Mouse (Mus musculus): Measurements from ENCODE around the gene Ksr2. TPM values are rescaled to one million over a fixed set of nuclear protein-coding genes. Genes with fewer than 3 reads are reported as not detected.

Ksr2 gene
- polyA plus RNA-seq, 1 experiment from 2014 or later = 0.36 TPM

GRCm38 (mm10) chr5:117677231-117677630, 263.4 kb downstream of the Ksr2 start:
- H3K27ac ChIP-seq (ENCODE audit: low read length) = no peak overlapping the region
- H3K4me3 ChIP-seq (replicated peaks; ENCODE audit: low read length) = no peak overlapping the region
- 85% methylated on average over 6 of the region's 6 CpGs for WGBS
- ATAC-seq (ENCODE audit: insufficient read depth, low FRiP score) = no peak
- no peak overlapping the region for H3K4me2 ChIP-seq (ENCODE audit: low read depth, low read length)
- no peaks in the 10 kb centered on the region for H3K9me3 ChIP-seq (replicated peaks; ENCODE audit: control insufficient read depth, low read length)
- H3K27me3 ChIP-seq (ENCODE audit: control insufficient read depth, insufficient read depth, low read length) = no peaks in the 10 kb centered on the region
- H3K36me3 ChIP-seq (ENCODE audit: control insufficient read depth, insufficient read depth, low read length) = no peaks in the 10 kb centered on the region
- H3K9ac ChIP-seq (ENCODE audit: low read length) = no peak overlapping the region
- no peaks in the 10 kb centered on the region for H3K4me1 ChIP-seq (ENCODE audit: control insufficient read depth, insufficient read depth, low read length)

- WGBS = 75% methylated on average over 5 of the region's 5 CpGs
- Histone ChIP-seq H3K27me3 (ENCODE audit: control insufficient read depth, insufficient read depth, low read length) (no peaks in the 10 kb centered on the region), H3K9ac (ENCODE audit: low read length) (no peak overlapping the region), H3K4me2 (ENCODE audit: low read depth, low read length) (no peak overlapping the region), H3K27ac (ENCODE audit: low read length) (no peak overlapping the region), H3K36me3 (ENCODE audit: control insufficient read depth, insufficient read depth, low read length) (no peaks in the 10 kb centered on the region), H3K4me3 (replicated peaks; ENCODE audit: low read length) (no peak overlapping the region), H3K4me1 (ENCODE audit: control insufficient read depth, insufficient read depth, low read length) (no peaks in the 10 kb centered on the region), H3K9me3 (replicated peaks; ENCODE audit: control insufficient read depth, low read length) (no peaks in the 10 kb centered on the region)
- ATAC-seq (ENCODE audit: insufficient read depth, low FRiP score) = no peak
Measured at GRCm38 (mm10) chr5:117678371-117678770, 264.6 kb downstream of the Ksr2 start.

DNA sequence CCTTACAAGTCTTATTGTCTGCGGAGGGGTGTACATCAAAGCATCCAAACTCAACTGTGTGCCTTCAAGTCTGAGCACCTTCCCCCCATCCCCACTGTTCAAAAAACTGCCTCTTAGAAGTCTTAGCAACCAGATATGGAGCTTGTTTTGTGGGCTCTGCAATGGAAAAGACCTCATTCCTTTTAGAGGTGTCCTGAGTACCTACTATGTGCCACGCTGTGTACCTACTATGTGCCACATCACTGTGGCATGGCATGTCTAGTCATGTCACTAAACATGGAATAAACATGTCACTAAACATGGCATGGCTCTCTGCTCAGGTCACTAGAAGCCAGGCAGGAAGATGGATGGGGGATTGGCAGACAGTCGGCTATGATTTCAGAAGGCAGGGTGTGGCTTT, 268.4 kb downstream of the Ksr2 start:
- no peak overlapping the region for H3K9ac ChIP-seq (ENCODE audit: low read length)
- 84% methylated on average over 3 of the region's 3 CpGs for WGBS
- H3K27me3 ChIP-seq (ENCODE audit: control insufficient read depth, insufficient read depth, low read length) = no peaks in the 10 kb centered on the region
- H3K4me2 ChIP-seq (ENCODE audit: low read depth, low read length) = no peak overlapping the region
- no peaks in the 10 kb centered on the region for H3K4me1 ChIP-seq (ENCODE audit: control insufficient read depth, insufficient read depth, low read length)
- H3K9me3 ChIP-seq (replicated peaks; ENCODE audit: control insufficient read depth, low read length) = no peaks in the 10 kb centered on the region
- H3K27ac ChIP-seq (ENCODE audit: low read length) = no peak overlapping the region
- ATAC-seq (ENCODE audit: insufficient read depth, low FRiP score) = no peak
- H3K36me3 ChIP-seq (ENCODE audit: control insufficient read depth, insufficient read depth, low read length) = no peaks in the 10 kb centered on the region
- H3K4me3 ChIP-seq (replicated peaks; ENCODE audit: low read length) = no peak overlapping the region

GRCm38 (mm10) chr5:117684491-117684890, 270.7 kb downstream of the Ksr2 start:
- Histone ChIP-seq H3K4me2 (ENCODE audit: low read depth, low read length) (no peak overlapping the region), H3K9me3 (replicated peaks; ENCODE audit: control insufficient read depth, low read length) (no peaks in the 10 kb centered on the region), H3K27ac (ENCODE audit: low read length) (no peak overlapping the region), H3K9ac (ENCODE audit: low read length) (no peak overlapping the region), H3K4me3 (replicated peaks; ENCODE audit: low read length) (no peak overlapping the region), H3K36me3 (ENCODE audit: control insufficient read depth, insufficient read depth, low read length) (no peaks in the 10 kb centered on the region), H3K4me1 (ENCODE audit: control insufficient read depth, insufficient read depth, low read length) (no peaks in the 10 kb centered on the region), H3K27me3 (ENCODE audit: control insufficient read depth, insufficient read depth, low read length) (no peaks in the 10 kb centered on the region)
- no peak for ATAC-seq (ENCODE audit: insufficient read depth, low FRiP score)
- 87% methylated on average over 8 of the region's 8 CpGs for WGBS

DNA sequence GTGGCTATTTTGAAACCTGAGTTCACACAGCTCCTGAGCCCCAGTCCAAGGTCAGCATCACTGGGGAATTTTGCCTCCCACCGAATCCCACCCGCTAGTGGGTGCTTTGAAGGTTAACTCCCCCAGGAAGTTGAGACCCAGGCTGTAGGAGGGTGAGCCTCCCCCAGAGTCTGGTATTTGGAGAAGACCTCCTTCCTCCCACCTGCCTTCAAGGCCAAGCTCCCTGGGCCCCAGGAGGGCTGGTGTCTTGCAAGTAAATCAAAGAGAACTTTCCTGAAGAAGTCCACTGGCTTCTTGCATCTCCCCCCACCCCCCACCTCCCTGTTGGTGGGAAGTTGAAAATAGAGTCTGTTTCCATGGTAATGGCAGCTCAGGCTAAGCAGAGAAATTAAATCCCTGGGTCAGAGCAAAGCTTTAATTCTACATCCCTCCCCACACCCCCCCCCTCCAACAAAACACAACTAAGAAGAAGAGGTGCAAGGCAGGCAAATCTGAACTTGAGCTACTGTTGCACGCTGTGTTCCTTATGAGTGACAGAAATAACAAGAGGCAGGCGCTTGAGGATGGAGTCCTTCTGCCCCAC, 274.1 kb downstream of the Ksr2 start:
- H3K27ac ChIP-seq (ENCODE audit: low read length) = no peak overlapping the region
- no peaks in the 10 kb centered on the region for H3K36me3 ChIP-seq (ENCODE audit: control insufficient read depth, insufficient read depth, low read length)
- H3K4me2 ChIP-seq (ENCODE audit: low read depth, low read length) = no peak overlapping the region
- no peaks in the 10 kb centered on the region for H3K27me3 ChIP-seq (ENCODE audit: control insufficient read depth, insufficient read depth, low read length)
- no peak overlapping the region for H3K9ac ChIP-seq (ENCODE audit: low read length)
- no peaks in the 10 kb centered on the region for H3K9me3 ChIP-seq (replicated peaks; ENCODE audit: control insufficient read depth, low read length)
- H3K4me3 ChIP-seq (replicated peaks; ENCODE audit: low read length) = no peak overlapping the region
- no peaks in the 10 kb centered on the region for H3K4me1 ChIP-seq (ENCODE audit: control insufficient read depth, insufficient read depth, low read length)
- WGBS = 37% methylated on average over 4 of the region's 4 CpGs
- ATAC-seq (ENCODE audit: insufficient read depth, low FRiP score) = no peak

DNA sequence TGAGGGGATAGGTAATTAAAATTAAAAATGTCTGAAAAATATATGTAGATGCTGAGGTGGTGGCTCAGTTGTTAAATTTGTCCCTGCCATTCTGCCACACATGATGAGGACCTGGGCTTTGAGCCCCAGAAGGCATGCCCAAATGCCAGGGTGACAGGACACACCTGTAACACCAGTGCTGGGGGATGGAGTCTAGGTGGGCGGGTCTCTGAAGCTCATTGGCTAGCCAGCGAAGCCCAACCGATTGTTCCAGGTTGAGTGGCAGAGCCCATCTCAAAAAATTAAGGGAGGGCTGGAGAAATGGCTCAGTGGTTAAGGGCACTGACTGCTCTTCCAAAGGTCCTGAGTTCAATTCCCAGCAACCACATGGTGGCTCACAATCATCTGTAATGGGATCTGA, 274.9 kb downstream of the Ksr2 start:
- WGBS = 28% methylated on average over 3 of the region's 3 CpGs
- Histone ChIP-seq H3K4me3 (replicated peaks; ENCODE audit: low read length) (no peak overlapping the region), H3K27ac (ENCODE audit: low read length) (no peak overlapping the region), H3K4me1 (ENCODE audit: control insufficient read depth, insufficient read depth, low read length) (no peaks in the 10 kb centered on the region), H3K36me3 (ENCODE audit: control insufficient read depth, insufficient read depth, low read length) (no peaks in the 10 kb centered on the region), H3K27me3 (ENCODE audit: control insufficient read depth, insufficient read depth, low read length) (no peaks in the 10 kb centered on the region), H3K9ac (ENCODE audit: low read length) (no peak overlapping the region), H3K4me2 (ENCODE audit: low read depth, low read length) (no peak overlapping the region), H3K9me3 (replicated peaks; ENCODE audit: control insufficient read depth, low read length) (no peaks in the 10 kb centered on the region)
- no peak for ATAC-seq (ENCODE audit: insufficient read depth, low FRiP score)

GRCm38 (mm10) chr5:117689840-117690239, 276.0 kb downstream of the Ksr2 start:
- Histone ChIP-seq H3K4me2 (ENCODE audit: low read depth, low read length) (no peak overlapping the region), H3K4me1 (ENCODE audit: control insufficient read depth, insufficient read depth, low read length) (no peaks in the 10 kb centered on the region), H3K27me3 (ENCODE audit: control insufficient read depth, insufficient read depth, low read length) (no peaks in the 10 kb centered on the region), H3K4me3 (replicated peaks; ENCODE audit: low read length) (no peak overlapping the region), H3K27ac (ENCODE audit: low read length) (no peak overlapping the region), H3K9ac (ENCODE audit: low read length) (no peak overlapping the region), H3K9me3 (replicated peaks; ENCODE audit: control insufficient read depth, low read length) (no peaks in the 10 kb centered on the region), H3K36me3 (ENCODE audit: control insufficient read depth, insufficient read depth, low read length) (no peaks in the 10 kb centered on the region)
- no peak for ATAC-seq (ENCODE audit: insufficient read depth, low FRiP score)
- WGBS = 45% methylated on average over 8 of the region's 8 CpGs

DNA sequence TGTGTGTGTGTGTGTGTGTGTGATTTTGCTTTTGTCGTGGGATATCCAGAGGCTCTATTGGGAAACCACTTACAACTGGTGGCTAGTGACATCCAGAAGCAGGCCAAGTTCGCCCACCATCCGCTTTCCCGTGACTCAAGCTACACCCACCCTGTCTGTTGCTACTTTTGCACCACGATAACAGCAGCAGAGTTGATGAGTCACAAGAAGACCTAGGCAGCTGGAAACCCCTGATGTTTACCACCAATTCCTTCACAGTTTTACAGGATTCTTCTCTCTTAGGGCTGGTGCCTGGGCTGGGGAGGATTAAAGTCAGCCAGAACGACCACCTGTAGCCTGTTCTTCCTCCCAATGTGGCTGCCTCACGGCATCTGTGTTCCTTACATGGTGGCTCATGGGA, 277.5 kb downstream of the Ksr2 start:
- Histone ChIP-seq H3K9ac (ENCODE audit: low read length) (no peak overlapping the region), H3K4me3 (replicated peaks; ENCODE audit: low read length) (no peak overlapping the region), H3K27ac (ENCODE audit: low read length) (no peak overlapping the region), H3K36me3 (ENCODE audit: control insufficient read depth, insufficient read depth, low read length) (no peaks in the 10 kb centered on the region), H3K4me2 (ENCODE audit: low read depth, low read length) (no peak overlapping the region), H3K27me3 (ENCODE audit: control insufficient read depth, insufficient read depth, low read length) (no peaks in the 10 kb centered on the region), H3K9me3 (replicated peaks; ENCODE audit: control insufficient read depth, low read length) (no peaks in the 10 kb centered on the region), H3K4me1 (ENCODE audit: control insufficient read depth, insufficient read depth, low read length) (no peaks in the 10 kb centered on the region)
- WGBS = 70% methylated on average over 7 of the region's 7 CpGs
- ATAC-seq (ENCODE audit: insufficient read depth, low FRiP score) = no peak

GRCm38 (mm10) chr5:117693557-117693956, 279.8 kb downstream of the Ksr2 start:
- 66% methylated on average over 3 of the region's 3 CpGs for WGBS

DNA sequence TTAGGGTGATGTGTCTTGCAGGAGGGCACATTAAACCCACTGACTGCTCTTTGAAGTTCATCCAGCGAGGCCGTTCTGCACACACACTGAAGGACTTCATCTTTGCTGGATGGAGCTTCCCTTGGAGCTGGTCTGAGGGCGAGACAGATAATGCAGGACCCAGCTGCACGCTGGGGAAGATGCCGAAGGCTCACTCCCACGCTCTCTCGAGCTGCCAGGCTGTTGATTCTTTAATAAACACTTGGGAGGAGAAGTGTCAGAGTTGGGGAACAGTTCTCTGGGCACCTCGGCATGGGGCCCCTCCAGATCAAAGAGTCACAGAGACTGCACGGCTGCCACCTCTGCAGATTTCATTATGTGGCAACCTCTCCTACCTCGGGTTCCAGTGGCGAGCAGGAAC, 280.8 kb downstream of the Ksr2 start:
- no peak overlapping the region for H3K4me3 ChIP-seq (replicated peaks; ENCODE audit: low read length)
- WGBS = 29% methylated on average over 11 of the region's 11 CpGs
- no peaks in the 10 kb centered on the region for H3K9me3 ChIP-seq (replicated peaks; ENCODE audit: control insufficient read depth, low read length)
- H3K36me3 ChIP-seq (ENCODE audit: control insufficient read depth, insufficient read depth, low read length) = no peaks in the 10 kb centered on the region
- no peak overlapping the region for H3K9ac ChIP-seq (ENCODE audit: low read length)
- H3K4me1 ChIP-seq (ENCODE audit: control insufficient read depth, insufficient read depth, low read length) = no peaks in the 10 kb centered on the region
- peak overlapping the region; percentile 21 for H3K27ac ChIP-seq (ENCODE audit: low read length)
- ATAC-seq (ENCODE audit: insufficient read depth, low FRiP score) = no peak
- no peaks in the 10 kb centered on the region for H3K27me3 ChIP-seq (ENCODE audit: control insufficient read depth, insufficient read depth, low read length)
- no peak overlapping the region for H3K4me2 ChIP-seq (ENCODE audit: low read depth, low read length)

More at GRCm38 (mm10) chr5:117693557-117693956, 279.8 kb downstream of the Ksr2 start:
- no peak overlapping the region for H3K27ac ChIP-seq (ENCODE audit: low read length)
- H3K36me3 ChIP-seq (ENCODE audit: control insufficient read depth, insufficient read depth, low read length) = no peaks in the 10 kb centered on the region
- H3K4me2 ChIP-seq (ENCODE audit: low read depth, low read length) = no peak overlapping the region
- H3K4me1 ChIP-seq (ENCODE audit: control insufficient read depth, insufficient read depth, low read length) = no peaks in the 10 kb centered on the region
- no peak overlapping the region for H3K9ac ChIP-seq (ENCODE audit: low read length)
- no peaks in the 10 kb centered on the region for H3K27me3 ChIP-seq (ENCODE audit: control insufficient read depth, insufficient read depth, low read length)
- no peak overlapping the region for H3K4me3 ChIP-seq (replicated peaks; ENCODE audit: low read length)
- ATAC-seq (ENCODE audit: insufficient read depth, low FRiP score) = no peak
- no peaks in the 10 kb centered on the region for H3K9me3 ChIP-seq (replicated peaks; ENCODE audit: control insufficient read depth, low read length)

Data from stomach, embryonic 16.5 days (tissue).